Mouse (Mus musculus): Measurements from ENCODE around the gene Tanc1. TPM values are rescaled to one million over a fixed set of nuclear protein-coding genes. Genes with fewer than 3 reads are reported as not detected.

Gene Tanc1
- total RNA-seq, 2 experiments from 2014 or later: 26.3 to 32.3 TPM

DNA sequence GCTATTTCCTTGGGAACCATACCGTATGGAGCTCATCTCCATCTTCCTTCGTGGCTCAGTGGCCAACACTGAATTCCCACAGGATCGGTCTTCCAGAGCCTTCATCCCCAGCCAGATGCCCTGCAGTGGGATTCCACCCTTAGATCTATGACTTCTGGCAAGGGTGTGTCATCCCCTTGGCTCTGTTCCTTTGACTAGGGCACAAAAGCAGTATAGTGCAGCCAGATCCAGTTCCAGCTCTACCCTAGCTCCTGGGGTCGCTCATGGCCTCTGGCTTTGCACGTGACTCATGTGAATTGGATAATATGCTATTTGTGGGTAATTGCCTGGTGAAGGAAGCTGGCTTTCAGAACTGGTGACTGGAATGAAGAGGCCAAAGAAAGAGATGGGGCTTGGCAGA lies 126.5 kb downstream of the Tanc1 start:
- no peak for DNase-seq (ENCODE audit: extremely low spot score in 1 of 2, low spot score in 2 of 2)
- intact Hi-C loops (cut with DNase I): no loop called here
- Histone ChIP-seq H3K27ac (no peak overlapping the region), H3K4me3 (no peak overlapping the region)
- no peak for TF ChIP-seq CTCF (IDR thresholded peaks at IDR 0.05)

GRCm38 (mm10) chr2:59739036-59739435 lies 127.2 kb downstream of the Tanc1 start:
- no peak overlapping the region for H3K4me3 ChIP-seq
- no peak for DNase-seq (ENCODE audit: extremely low spot score in 1 of 2, low spot score in 2 of 2)
- no peak overlapping the region for H3K27ac ChIP-seq
- intact Hi-C loops (cut with DNase I): no loop called here
- no peak for TF ChIP-seq CTCF (IDR thresholded peaks at IDR 0.05)

DNA sequence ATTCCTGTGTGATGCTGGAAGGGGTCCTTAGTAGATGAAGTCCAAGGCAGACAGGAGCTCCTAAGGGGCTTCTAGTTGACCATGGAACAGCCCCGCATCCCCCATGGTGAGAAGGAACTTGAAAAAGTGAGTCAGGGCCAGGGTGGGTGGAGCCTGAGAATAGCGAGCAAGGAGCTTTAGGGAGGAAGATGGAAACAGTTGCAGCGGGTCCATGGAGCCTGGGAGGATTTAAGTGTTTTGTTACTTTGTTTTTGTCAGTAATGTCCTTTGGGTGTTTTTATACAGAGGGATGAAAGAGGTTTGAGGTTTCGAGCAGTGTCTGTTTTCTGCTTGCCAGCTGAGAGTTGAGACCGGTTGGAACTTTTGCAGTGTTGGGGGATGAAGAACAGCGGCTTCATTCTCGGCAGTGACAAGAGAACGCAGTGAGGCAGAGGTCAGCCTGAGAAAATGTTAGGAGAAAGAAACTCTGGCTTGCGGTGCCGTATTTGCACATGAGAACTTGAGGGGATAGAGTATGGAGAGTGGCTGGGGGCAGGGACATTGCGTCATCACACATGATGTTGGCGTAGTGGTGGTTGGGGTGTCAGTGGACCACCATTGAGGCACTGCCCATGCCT lies 130.8 kb downstream of the Tanc1 start:
- no peak for TF ChIP-seq CTCF (IDR thresholded peaks at IDR 0.05)
- no peak overlapping the region for H3K4me3 ChIP-seq
- no peak overlapping the region for H3K27ac ChIP-seq
- intact Hi-C loops (cut with DNase I): no loop called here
- DNase-seq (ENCODE audit: extremely low spot score in 1 of 2, low spot score in 2 of 2): no peak

GRCm38 (mm10) chr2:59745428-59745827 lies 133.6 kb downstream of the Tanc1 start:
- TF ChIP-seq CTCF (IDR thresholded peaks at IDR 0.05): peak; percentile 81
- Histone ChIP-seq H3K27ac (no peak overlapping the region), H3K4me3 (no peak overlapping the region)
- DNase-seq (ENCODE audit: extremely low spot score in 1 of 2, low spot score in 2 of 2): peak; percentile 47 to 57
- intact Hi-C loops (cut with DNase I): loop anchor here (1.0 to 5.0 kb wide), 3 partner anchors 133 to 223 kb away; partner anchors contain the start of gene Tanc1

- no peak for DNase-seq (ENCODE audit: extremely low spot score in 1 of 2, low spot score in 2 of 2)
- Histone ChIP-seq H3K4me3 (no peak overlapping the region), H3K27ac (no peak overlapping the region)
- TF ChIP-seq CTCF (IDR thresholded peaks at IDR 0.05): no peak
- intact Hi-C loops (cut with DNase I): loop anchor here (5.0 kb wide), 1 partner anchor 224 kb away; no protein-coding TSS in a partner anchor
Observed at GRCm38 (mm10) chr2:59746070-59746469, 134.2 kb downstream of the Tanc1 start.

DNA sequence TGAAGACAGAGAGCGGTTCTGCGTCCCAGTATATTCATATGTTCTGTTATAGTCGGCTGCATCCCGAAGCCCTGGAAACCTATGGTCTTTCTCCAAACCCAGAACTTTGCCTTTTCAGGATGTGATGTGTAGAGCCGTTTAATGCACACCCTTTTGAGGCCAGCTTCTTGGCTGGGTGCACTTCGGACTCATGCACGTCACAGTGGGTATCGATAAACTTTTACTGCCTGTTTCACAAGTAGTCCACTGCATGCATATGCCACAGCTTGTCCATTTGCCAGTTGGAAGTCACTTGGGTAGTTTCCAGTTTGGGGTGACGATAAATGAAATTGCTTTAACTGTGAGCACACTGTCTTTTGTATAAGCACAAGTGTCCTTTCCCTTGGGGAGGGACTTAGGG lies 135.9 kb downstream of the Tanc1 start:
- DNase-seq (ENCODE audit: extremely low spot score in 1 of 2, low spot score in 2 of 2): no peak
- intact Hi-C loops (cut with DNase I): loop anchor here (5.0 kb wide), 1 partner anchor 225 kb away; no protein-coding TSS in a partner anchor

DNA sequence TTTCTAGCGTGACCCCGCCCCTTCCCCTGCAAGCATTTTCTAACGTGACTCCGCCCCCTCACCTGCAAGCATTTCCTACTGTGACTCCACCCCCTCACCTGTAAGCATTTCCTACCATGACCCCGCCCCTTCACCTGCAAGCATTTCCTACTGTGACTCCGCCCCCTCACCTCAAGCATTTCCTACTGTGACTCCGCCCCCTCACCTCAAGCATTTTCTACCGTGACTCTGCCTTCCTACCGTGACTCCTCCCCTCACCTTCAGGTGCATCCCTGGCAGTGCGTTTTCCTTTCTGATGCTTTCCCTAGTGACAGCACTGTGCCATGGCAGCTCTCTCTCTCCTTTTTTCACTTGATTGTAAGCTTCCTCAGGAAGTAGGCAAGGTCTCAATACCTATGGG lies 137.5 kb downstream of the Tanc1 start:
- no peak overlapping the region for H3K27ac ChIP-seq
- intact Hi-C loops (cut with DNase I): loop anchor here (5.0 kb wide), 1 partner anchor 227 kb away; no protein-coding TSS in a partner anchor
- TF ChIP-seq CTCF (IDR thresholded peaks at IDR 0.05): no peak
- no peak overlapping the region for H3K4me3 ChIP-seq
- no peak for DNase-seq (ENCODE audit: extremely low spot score in 1 of 2, low spot score in 2 of 2)

More for the DNA sequence above, 135.9 kb downstream of the Tanc1 start:
- no peak for TF ChIP-seq CTCF (IDR thresholded peaks at IDR 0.05)
- Histone ChIP-seq H3K4me3 (no peak overlapping the region), H3K27ac (no peak overlapping the region)

GRCm38 (mm10) chr2:59751172-59751571 lies 139.3 kb downstream of the Tanc1 start:
- no peak for DNase-seq (ENCODE audit: extremely low spot score in 1 of 2, low spot score in 2 of 2)
- no peak for TF ChIP-seq CTCF (IDR thresholded peaks at IDR 0.05)
- Histone ChIP-seq H3K27ac (no peak overlapping the region), H3K4me3 (no peak overlapping the region)
- intact Hi-C loops (cut with DNase I): no loop called here

DNA sequence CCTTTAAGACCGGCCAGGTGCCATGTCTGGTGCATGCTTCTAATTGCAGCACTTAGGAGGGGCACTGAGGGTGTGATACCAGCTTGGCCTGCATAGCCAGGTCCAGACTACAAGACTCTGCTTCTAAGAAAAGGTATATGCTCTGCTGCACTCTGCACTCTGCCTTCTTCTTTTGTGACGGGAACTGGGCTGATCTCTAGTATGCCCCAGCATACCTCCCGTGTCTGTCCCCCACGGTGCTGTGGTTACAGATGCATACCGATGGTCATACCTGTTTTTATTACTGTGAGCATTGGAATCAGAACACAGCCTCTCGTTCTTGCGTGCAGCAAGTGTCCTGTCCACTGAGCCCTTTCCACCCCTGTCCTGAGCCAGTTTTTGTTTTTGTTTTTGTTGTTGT lies 140.3 kb downstream of the Tanc1 start:
- no peak for DNase-seq (ENCODE audit: extremely low spot score in 1 of 2, low spot score in 2 of 2)
- Histone ChIP-seq H3K4me3 (no peak overlapping the region), H3K27ac (no peak overlapping the region)
- intact Hi-C loops (cut with DNase I): no loop called here
- no peak for TF ChIP-seq CTCF (IDR thresholded peaks at IDR 0.05)

DNA sequence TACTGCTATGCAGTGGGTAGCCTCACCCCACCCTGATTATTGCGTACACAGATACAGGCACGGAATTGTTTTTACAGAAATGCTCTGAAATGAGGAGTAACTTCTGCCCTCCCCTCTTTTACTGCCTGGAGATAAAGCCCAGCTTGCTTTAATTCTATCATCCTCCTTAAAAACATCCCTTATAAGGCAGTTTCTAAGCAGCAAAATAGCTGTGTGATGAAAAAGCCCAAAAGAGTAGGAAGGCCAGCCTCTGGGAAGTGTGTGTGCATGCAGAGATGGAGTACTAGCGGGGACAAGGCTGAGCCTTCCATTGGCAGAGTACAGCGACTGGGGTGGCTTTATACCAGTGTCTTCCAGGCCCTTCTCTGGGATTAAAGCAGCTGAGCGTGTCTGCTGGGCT lies 140.9 kb downstream of the Tanc1 start:
- intact Hi-C loops (cut with DNase I): no loop called here
- no peak for TF ChIP-seq CTCF (IDR thresholded peaks at IDR 0.05)
- DNase-seq (ENCODE audit: extremely low spot score in 1 of 2, low spot score in 2 of 2): no peak
- no peak overlapping the region for H3K27ac ChIP-seq
- H3K4me3 ChIP-seq: no peak overlapping the region

- intact Hi-C loops (cut with DNase I): loop anchor here (5.0 kb wide), 1 partner anchor 661 kb away; no protein-coding TSS in a partner anchor
- TF ChIP-seq CTCF (IDR thresholded peaks at IDR 0.05): no peak
Observed at GRCm38 (mm10) chr2:59756137-59756753, 144.4 kb downstream of the Tanc1 start.

DNA sequence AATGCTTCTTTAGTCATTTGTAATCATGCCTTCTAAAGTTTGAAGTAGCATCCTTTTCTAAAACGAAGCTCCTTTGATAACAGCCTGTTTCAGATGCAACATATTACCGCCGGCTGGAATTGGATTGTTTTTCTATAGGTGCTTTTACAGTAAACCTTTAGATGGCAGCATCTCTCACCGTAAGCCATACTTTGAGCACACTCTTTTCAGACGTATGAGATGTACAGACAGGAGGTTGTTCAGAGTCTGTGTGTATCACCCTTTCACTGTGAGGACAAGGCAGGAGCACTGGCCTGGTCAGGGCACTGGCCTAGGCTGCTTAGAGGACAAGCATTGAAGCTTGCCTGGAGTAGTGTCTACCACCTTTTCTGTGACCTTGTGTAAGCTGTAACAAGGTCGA lies 145.2 kb downstream of the Tanc1 start:
- no peak for DNase-seq (ENCODE audit: extremely low spot score in 1 of 2, low spot score in 2 of 2)
- intact Hi-C loops (cut with DNase I): loop anchor here (5.0 kb wide), 1 partner anchor 660 kb away; no protein-coding TSS in a partner anchor
- H3K4me3 ChIP-seq: no peak overlapping the region
- H3K27ac ChIP-seq: no peak overlapping the region
- peak; percentile 54 for TF ChIP-seq CTCF (IDR thresholded peaks at IDR 0.05)

More at GRCm38 (mm10) chr2:59756137-59756753, 144.4 kb downstream of the Tanc1 start:
- Histone ChIP-seq H3K27ac (no peak overlapping the region), H3K4me3 (no peak overlapping the region)
- DNase-seq (ENCODE audit: extremely low spot score in 1 of 2, low spot score in 2 of 2): no peak
